Mouse (Mus musculus) olfactory bulb, adult 2 months (tissue): ENCODE measurements at regions not wholly inside any gene's neighbourhood (a gene's known extent, or its start where the extent isn't known, plus 50 kb on each side); places are given as distances from the start of the nearest gene placed in this dataset.

Experiments used
- CTCF ChIP-seq: fragments of 200-500 bp; IDR thresholded peaks from 2 replicates; pipeline ENCODE4 v1.5.1; 2012; ENCODE audit warnings: low read depth, mild to moderate bottlenecking, low read length, moderate library complexity; ENCODE audit not compliant: insufficient read depth
- POLR2A ChIP-seq: fragments of 200-500 bp; IDR thresholded peaks from 2 replicates; pipeline ENCODE4 v1.6.1; 2012; ENCODE audit warnings: mild to moderate bottlenecking, low read depth, low read length, moderate library complexity; ENCODE audit not compliant: insufficient read depth

DNA sequence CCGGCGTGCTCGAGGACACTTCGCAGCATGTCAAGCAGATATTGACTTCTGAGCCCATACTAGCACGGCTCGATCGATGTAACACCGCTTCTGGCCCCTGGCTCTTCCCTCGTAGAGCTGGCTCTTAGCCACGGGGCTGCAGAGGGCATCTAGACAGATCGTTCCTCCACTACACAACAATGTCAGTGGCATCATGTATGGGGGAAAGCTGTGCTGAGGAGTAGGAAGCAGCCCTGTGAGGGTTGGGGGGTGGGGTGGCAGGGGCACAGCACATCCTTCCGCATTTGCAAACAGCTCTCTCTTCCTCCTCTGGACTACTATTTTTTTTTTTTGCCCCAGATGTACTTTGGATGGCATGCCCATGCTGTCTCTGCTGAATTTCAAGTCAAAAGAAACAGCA is 218.1 kb upstream of the Habp2 start:
- TF ChIP-seq POLR2A (no peak), CTCF (no peak)
